ENCODE assay signal across 13 mouse cellular contexts in the genomic region with DNA sequence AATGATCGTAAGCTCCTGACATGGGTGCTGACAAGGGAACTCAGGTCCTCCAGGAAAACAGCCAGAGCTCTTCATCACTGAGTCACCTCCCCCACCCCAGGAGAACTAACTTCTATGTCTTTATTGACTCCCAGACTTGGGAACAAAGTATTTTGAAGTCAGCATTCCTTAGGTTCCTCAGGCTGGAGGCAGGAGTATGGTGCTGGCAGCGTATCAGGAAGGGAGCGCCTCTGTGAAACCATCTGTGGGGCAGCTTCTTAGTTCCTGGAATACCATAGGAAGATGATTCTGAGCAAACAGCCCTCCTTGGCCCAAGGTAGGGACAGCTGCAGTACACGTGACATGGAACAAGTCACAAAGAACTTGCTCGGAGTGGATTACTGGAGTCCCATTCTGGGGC.
DNase-seq lines count a peak whose midpoint lies in the region; ATAC-seq and TF ChIP-seq lines count a peak whose summit lies in the region.
"Had no signal": no experiment of that assay in that cellular context is flagged by ENCODE, and none has a peak within 500 bp of the region (broad histone marks: within the 10 kb centered on the region; RNA-seq: fewer than 3 reads in every experiment).

No protein-coding gene starts in this region.

- TF ChIP-seq POLR2A in limb, embryonic 14.5 days (IDR thresholded peaks at IDR 0.05; ENCODE audit: borderline replicate concordance, extremely low read depth, insufficient read depth, insufficient read length), result no peak

- 57% methylated on average over 5 of the region's 5 CpGs for WGBS in heart, embryonic 12.5 days
- 47% methylated on average over 5 of the region's 5 CpGs for WGBS in heart, embryonic 10.5 days
- 63% methylated on average over 5 of the region's 5 CpGs for WGBS in limb, embryonic 14.5 days
- 87% methylated on average over 5 of the region's 5 CpGs for WGBS in limb, embryonic 10.5 days
- WGBS in midbrain, embryonic 11.5 days, result 87% methylated on average over 5 of the region's 5 CpGs

- H3K36me3 ChIP-seq in heart, embryonic 12.5 days, result no peaks in the 10 kb centered on the region
- no peaks in the 10 kb centered on the region for H3K36me3 ChIP-seq in heart, embryonic 10.5 days
- no peaks in the 10 kb centered on the region for H3K36me3 ChIP-seq in limb, embryonic 14.5 days (ENCODE audit: control insufficient read depth, insufficient read depth, low read length)
- H3K36me3 ChIP-seq in limb, embryonic 10.5 days, result no peaks in the 10 kb centered on the region
- H3K36me3 ChIP-seq in midbrain, embryonic 11.5 days (ENCODE audit: control insufficient read depth, insufficient read depth, low read length), result no peaks in the 10 kb centered on the region

- intact Hi-C loops in left cerebral cortex, postnatal 14 days (cut with DNase I), result no loop called here

- H3K4me2 ChIP-seq in heart, embryonic 12.5 days, result no peak overlapping the region
- no peak overlapping the region for H3K4me2 ChIP-seq in limb, embryonic 14.5 days (replicated peaks; ENCODE audit: low read depth, low read length, severe bottlenecking)
- H3K4me2 ChIP-seq in midbrain, embryonic 11.5 days, result no peak overlapping the region

- no peak overlapping the region for H3K27ac ChIP-seq in heart, embryonic 12.5 days (ENCODE audit: poor library complexity, severe bottlenecking)
- no peak overlapping the region for H3K27ac ChIP-seq in heart, embryonic 10.5 days
- no peak overlapping the region for H3K27ac ChIP-seq in limb, embryonic 14.5 days (replicated peaks; ENCODE audit: low read depth, low read length)
- H3K27ac ChIP-seq in limb, embryonic 10.5 days, result no peak overlapping the region; the same call in 1 of the 2 replicates
- H3K27ac ChIP-seq in midbrain, embryonic 11.5 days (ENCODE audit: low read depth, low read length), result no peak overlapping the region
- H3K27ac ChIP-seq: liver, embryonic 14.5 days had no signal

- no peak overlapping the region for H3K4me3 ChIP-seq in heart, embryonic 12.5 days
- H3K4me3 ChIP-seq in heart, embryonic 10.5 days, result no peak overlapping the region
- H3K4me3 ChIP-seq in limb, embryonic 14.5 days (replicated peaks; ENCODE audit: low read length), result no peak overlapping the region
- no peak overlapping the region for H3K4me3 ChIP-seq in limb, embryonic 10.5 days
- no peak overlapping the region for H3K4me3 ChIP-seq in midbrain, embryonic 11.5 days (ENCODE audit: low read depth, low read length)

- peak; percentile 20; the same call in 1 of the 2 replicates for ATAC-seq in heart, embryonic 12.5 days (ENCODE audit: insufficient number of reproducible peaks, low FRiP score)
- peak; percentile 37; the same call in 1 of the 2 replicates for ATAC-seq in limb, embryonic 14.5 days (ENCODE audit: low FRiP score, low read depth)
- no peak for ATAC-seq in midbrain, embryonic 11.5 days (ENCODE audit: low FRiP score)

- H3K9me3 ChIP-seq in heart, embryonic 12.5 days (replicated peaks), result no peaks in the 10 kb centered on the region
- no peaks in the 10 kb centered on the region for H3K9me3 ChIP-seq in heart, embryonic 10.5 days
- H3K9me3 ChIP-seq in limb, embryonic 14.5 days (ENCODE audit: control insufficient read depth, low read length), result no peaks in the 10 kb centered on the region
- no peaks in the 10 kb centered on the region for H3K9me3 ChIP-seq in limb, embryonic 10.5 days (replicated peaks)
- H3K9me3 ChIP-seq in midbrain, embryonic 11.5 days (ENCODE audit: control insufficient read depth, low read length), result no peaks in the 10 kb centered on the region
- H3K9me3 ChIP-seq: G1E had no signal

- DNase-seq in heart, embryonic 10.5 days (ENCODE audit: low spot score), result no peak
- no peak for DNase-seq in limb, embryonic 14.5 days (ENCODE audit: low spot score)
- no peak for DNase-seq in limb, embryonic 10.5 days (ENCODE audit: low spot score)
- peak; percentile 34 to 60 for DNase-seq in kidney, postnatal 36 days
- peak; percentile 65 for DNase-seq in skeletal muscle tissue, adult 2 months (ENCODE audit: low read depth, low spot score)
- DNase-seq in left cerebral cortex, postnatal 14 days (ENCODE audit: low spot score in 2 of 2), result no peak
- DNase-seq in midbrain, embryonic 11.5 days (ENCODE audit: low spot score, missing footprints), result no peak
- DNase-seq: adrenal gland, postnatal 36 days; cerebellum, postnatal 14 days; thymus, adult 18-20 months had no signal

- no peaks in the 10 kb centered on the region for H3K27me3 ChIP-seq in heart, embryonic 12.5 days (replicated peaks)
- no peaks in the 10 kb centered on the region for H3K27me3 ChIP-seq in heart, embryonic 10.5 days (ENCODE audit: insufficient read depth, poor library complexity, severe bottlenecking)
- no peaks in the 10 kb centered on the region for H3K27me3 ChIP-seq in limb, embryonic 14.5 days (ENCODE audit: control insufficient read depth, insufficient read depth, low read length)
- H3K27me3 ChIP-seq in limb, embryonic 10.5 days (ENCODE audit: low read depth, poor library complexity, severe bottlenecking), result no peaks in the 10 kb centered on the region
- no peaks in the 10 kb centered on the region for H3K27me3 ChIP-seq in midbrain, embryonic 11.5 days (ENCODE audit: control insufficient read depth, insufficient read depth, low read length)

- no peak overlapping the region for H3K9ac ChIP-seq in heart, embryonic 12.5 days
- no peak overlapping the region for H3K9ac ChIP-seq in limb, embryonic 14.5 days (ENCODE audit: low read depth, low read length, severe bottlenecking)
- H3K9ac ChIP-seq in midbrain, embryonic 11.5 days (ENCODE audit: low read length), result no peak overlapping the region
- H3K9ac ChIP-seq: liver, embryonic 14.5 days had no signal

- H3K4me1 ChIP-seq in heart, embryonic 12.5 days (replicated peaks), result peaks cover 15% of the 10 kb centered on the region
- peaks cover 12% of the 10 kb centered on the region; the same call in 1 of the 2 replicates for H3K4me1 ChIP-seq in heart, embryonic 10.5 days
- no peaks in the 10 kb centered on the region for H3K4me1 ChIP-seq in limb, embryonic 14.5 days (ENCODE audit: control insufficient read depth, insufficient read depth, low read length)
- H3K4me1 ChIP-seq in limb, embryonic 10.5 days, result no peaks in the 10 kb centered on the region; the same call in 1 of the 2 replicates
- no peaks in the 10 kb centered on the region for H3K4me1 ChIP-seq in midbrain, embryonic 11.5 days (ENCODE audit: control insufficient read depth, insufficient read depth, low read length)

Comparison
In these comparisons a context has a peak if more than half of its experiments do, and no peak if none do; other contexts are left out.
1. DNase-seq: peak in kidney, postnatal 36 days (2 of 2) and skeletal muscle tissue, adult 2 months (single experiment); none in heart, embryonic 10.5 days (single experiment), limb, embryonic 14.5 days (single experiment), limb, embryonic 10.5 days (single experiment), left cerebral cortex, postnatal 14 days (0 of 2) and midbrain, embryonic 11.5 days (single experiment).